Mouse (Mus musculus): ENCODE measurements around the gene Ctnna2. TPM values are rescaled to one million over a fixed set of nuclear protein-coding genes. Genes with fewer than 3 reads are reported as not detected.

The Ctnna2 gene
- polyA plus RNA-seq, 1 experiment from 2014 or later: 127 TPM

GRCm38 (mm10) chr6:77802604-77803003 lies 176.9 kb downstream of the Ctnna2 start:
- no peaks in the 10 kb centered on the region for H3K27me3 ChIP-seq
- no peak overlapping the region for H3K9ac ChIP-seq (replicated peaks)
- H3K9me3 ChIP-seq: no peaks in the 10 kb centered on the region
- H3K4me3 ChIP-seq: no peak overlapping the region
- ATAC-seq (replicated peaks): no peak
- no peak overlapping the region for H3K4me2 ChIP-seq (replicated peaks)
- no peak overlapping the region for H3K27ac ChIP-seq (replicated peaks)
- no peaks in the 10 kb centered on the region for H3K36me3 ChIP-seq
- WGBS: 65% methylated on average over 3 of the region's 3 CpGs
- peaks cover 5% of the 10 kb centered on the region; the same call in 1 of the 2 replicates for H3K4me1 ChIP-seq

GRCm38 (mm10) chr6:77783342-77783741 lies 196.2 kb downstream of the Ctnna2 start:
- Histone ChIP-seq H3K9me3 (no peaks in the 10 kb centered on the region), H3K27ac (replicated peaks) (no peak overlapping the region), H3K36me3 (no peaks in the 10 kb centered on the region), H3K4me1 (peaks cover 7% of the 10 kb centered on the region; the same call in 1 of the 2 replicates), H3K4me2 (replicated peaks) (no peak overlapping the region), H3K27me3 (no peaks in the 10 kb centered on the region), H3K4me3 (no peak overlapping the region), H3K9ac (replicated peaks) (no peak overlapping the region)
- ATAC-seq (replicated peaks): no peak
- 50% methylated on average over 3 of the region's 3 CpGs for WGBS

GRCm38 (mm10) chr6:77768357-77769103 lies 211.0 kb downstream of the Ctnna2 start:
- WGBS: 77% methylated on average over 10 of the region's 10 CpGs
- no peaks in the 10 kb centered on the region for H3K4me1 ChIP-seq
- ATAC-seq (replicated peaks): no peak; the same call in 1 of the 2 replicates
- H3K36me3 ChIP-seq: no peaks in the 10 kb centered on the region
- H3K27me3 ChIP-seq: no peaks in the 10 kb centered on the region
- no peak overlapping the region for H3K4me2 ChIP-seq (replicated peaks)
- no peak overlapping the region for H3K4me3 ChIP-seq
- H3K27ac ChIP-seq (replicated peaks): no peak overlapping the region
- H3K9ac ChIP-seq (replicated peaks): no peak overlapping the region
- H3K9me3 ChIP-seq: no peaks in the 10 kb centered on the region

- H3K9me3 ChIP-seq: no peaks in the 10 kb centered on the region
- WGBS: 76% methylated on average over 3 of the region's 3 CpGs
- H3K4me3 ChIP-seq: no peak overlapping the region
- ATAC-seq (replicated peaks): no peak
- H3K9ac ChIP-seq (replicated peaks): no peak overlapping the region
- no peak overlapping the region for H3K4me2 ChIP-seq (replicated peaks)
- no peaks in the 10 kb centered on the region for H3K27me3 ChIP-seq
- no peaks in the 10 kb centered on the region for H3K4me1 ChIP-seq
- H3K36me3 ChIP-seq: no peaks in the 10 kb centered on the region
- H3K27ac ChIP-seq (replicated peaks): no peak overlapping the region
These were observed 221.3 kb downstream of the Ctnna2 start for GRCm38 (mm10) chr6:77758164-77758563.

- peak; percentile 67; the same call in 1 of the 2 replicates for ATAC-seq (replicated peaks)
- H3K9me3 ChIP-seq: no peaks in the 10 kb centered on the region
- H3K36me3 ChIP-seq: no peaks in the 10 kb centered on the region
- peak overlapping the region; percentile 44 for H3K27ac ChIP-seq (replicated peaks)
- H3K9ac ChIP-seq (replicated peaks): no peak overlapping the region
- peaks cover 13% of the 10 kb centered on the region for H3K4me1 ChIP-seq
- H3K4me2 ChIP-seq (replicated peaks): no peak overlapping the region
- WGBS: 13% methylated on average over 5 of the region's 5 CpGs
- H3K4me3 ChIP-seq: no peak overlapping the region
- no peaks in the 10 kb centered on the region for H3K27me3 ChIP-seq
These were observed 234.1 kb downstream of the Ctnna2 start for GRCm38 (mm10) chr6:77745426-77745825.

- Histone ChIP-seq H3K27ac (replicated peaks) (no peak overlapping the region), H3K4me3 (no peak overlapping the region), H3K9me3 (no peaks in the 10 kb centered on the region), H3K36me3 (no peaks in the 10 kb centered on the region), H3K9ac (replicated peaks) (no peak overlapping the region), H3K4me2 (replicated peaks) (no peak overlapping the region), H3K4me1 (peaks cover 13% of the 10 kb centered on the region), H3K27me3 (no peaks in the 10 kb centered on the region)
- ATAC-seq (replicated peaks): no peak
These were observed 235.8 kb downstream of the Ctnna2 start for GRCm38 (mm10) chr6:77743651-77744050.

GRCm38 (mm10) chr6:77742988-77743387 lies 236.5 kb downstream of the Ctnna2 start:
- no peak overlapping the region for H3K4me3 ChIP-seq
- no peaks in the 10 kb centered on the region for H3K36me3 ChIP-seq
- no peak overlapping the region for H3K4me2 ChIP-seq (replicated peaks)
- H3K4me1 ChIP-seq: peaks cover 13% of the 10 kb centered on the region
- WGBS: 14% methylated on average over 1 of the region's 1 CpGs
- no peak for ATAC-seq (replicated peaks)
- no peaks in the 10 kb centered on the region for H3K9me3 ChIP-seq
- H3K27ac ChIP-seq (replicated peaks): no peak overlapping the region
- no peaks in the 10 kb centered on the region for H3K27me3 ChIP-seq
- H3K9ac ChIP-seq (replicated peaks): no peak overlapping the region

GRCm38 (mm10) chr6:77738640-77739039 lies 240.9 kb downstream of the Ctnna2 start:
- no peaks in the 10 kb centered on the region for H3K36me3 ChIP-seq
- H3K4me3 ChIP-seq: no peak overlapping the region
- WGBS: 51% methylated on average over 4 of the region's 4 CpGs
- no peaks in the 10 kb centered on the region for H3K4me1 ChIP-seq
- H3K4me2 ChIP-seq (replicated peaks): no peak overlapping the region
- H3K27me3 ChIP-seq: no peaks in the 10 kb centered on the region
- no peak for ATAC-seq (replicated peaks)
- no peak overlapping the region for H3K27ac ChIP-seq (replicated peaks)
- no peaks in the 10 kb centered on the region for H3K9me3 ChIP-seq
- H3K9ac ChIP-seq (replicated peaks): no peak overlapping the region

- H3K9me3 ChIP-seq: no peaks in the 10 kb centered on the region
- ATAC-seq (replicated peaks): peak; percentile 74
- H3K4me3 ChIP-seq: no peak overlapping the region
- 43% methylated on average over 2 of the region's 2 CpGs for WGBS
- peaks cover 22% of the 10 kb centered on the region for H3K4me1 ChIP-seq
- H3K27ac ChIP-seq (replicated peaks): peak overlapping the region; percentile 87
- no peak overlapping the region for H3K9ac ChIP-seq (replicated peaks)
- no peaks in the 10 kb centered on the region for H3K36me3 ChIP-seq
- H3K4me2 ChIP-seq (replicated peaks): 0 out of 2 replicates have a peak overlapping the region, but pooled peaks have one; percentile 0
- no peaks in the 10 kb centered on the region for H3K27me3 ChIP-seq
These were observed 254.6 kb downstream of the Ctnna2 start for GRCm38 (mm10) chr6:77724952-77725299.

- WGBS: 34% methylated on average over 5 of the region's 5 CpGs
- Histone ChIP-seq H3K27ac (replicated peaks) (peak overlapping the region; percentile 87), H3K9ac (replicated peaks) (no peak overlapping the region), H3K4me2 (replicated peaks) (0 out of 2 replicates have a peak overlapping the region, but pooled peaks have one; percentile 0), H3K4me1 (peaks cover 22% of the 10 kb centered on the region), H3K9me3 (no peaks in the 10 kb centered on the region), H3K27me3 (no peaks in the 10 kb centered on the region), H3K36me3 (no peaks in the 10 kb centered on the region), H3K4me3 (no peak overlapping the region)
- peak; percentile 94 for ATAC-seq (replicated peaks)
These were observed 255.2 kb downstream of the Ctnna2 start for GRCm38 (mm10) chr6:77724042-77724951.

- peak; percentile 55 for ATAC-seq (replicated peaks)
- Histone ChIP-seq H3K27ac (replicated peaks) (peak overlapping the region; percentile 78), H3K9me3 (no peaks in the 10 kb centered on the region)
These were observed 285.4 kb downstream of the Ctnna2 start for GRCm38 (mm10) chr6:77694093-77694492.

GRCm38 (mm10) chr6:77687173-77687572 lies 292.3 kb downstream of the Ctnna2 start:
- ATAC-seq (replicated peaks): no peak
- no peak overlapping the region for H3K27ac ChIP-seq (replicated peaks)
- no peak overlapping the region for H3K4me2 ChIP-seq (replicated peaks)
- no peaks in the 10 kb centered on the region for H3K27me3 ChIP-seq
- H3K9me3 ChIP-seq: no peaks in the 10 kb centered on the region
- H3K36me3 ChIP-seq: no peaks in the 10 kb centered on the region
- H3K4me3 ChIP-seq: no peak overlapping the region
- WGBS: 79% methylated on average over 1 of the region's 1 CpGs
- no peaks in the 10 kb centered on the region for H3K4me1 ChIP-seq
- H3K9ac ChIP-seq (replicated peaks): no peak overlapping the region

More at GRCm38 (mm10) chr6:77694093-77694492, 285.4 kb downstream of the Ctnna2 start:
- peaks cover 7% of the 10 kb centered on the region; the same call in 1 of the 2 replicates for H3K4me1 ChIP-seq
- no peaks in the 10 kb centered on the region for H3K27me3 ChIP-seq
- H3K36me3 ChIP-seq: no peaks in the 10 kb centered on the region
- no peak overlapping the region for H3K4me2 ChIP-seq (replicated peaks)
- H3K9ac ChIP-seq (replicated peaks): no peak overlapping the region
- no peak overlapping the region for H3K4me3 ChIP-seq

Measured in forebrain, embryonic 15.5 days (tissue).